Mouse (Mus musculus): ENCODE data around the gene Slc17a7. TPM values are rescaled to one million over a fixed set of nuclear protein-coding genes. Genes with fewer than 3 reads are reported as not detected.

The Slc17a7 gene
- polyA plus RNA-seq, 1 experiment from 2014 or later = 1.3 TPM

GRCm38 (mm10) chr7:45137171-45138006, 26.4 kb upstream of the Slc17a7 start:
- ATAC-seq (ENCODE audit: low read depth) (no peak), DNase-seq (ENCODE audit: low spot score) (no peak)
- no peak overlapping the region for H3K9ac ChIP-seq (ENCODE audit: low read depth, low read length)
- H3K9me3 ChIP-seq (ENCODE audit: control insufficient read depth, low read length) = no peaks in the 10 kb centered on the region
- H3K4me1 ChIP-seq (ENCODE audit: control insufficient read depth, insufficient read depth, low read length) = peaks cover 4% of the 10 kb centered on the region; the same call in 1 of the 2 replicates
- 73% methylated on average over 12 of the region's 12 CpGs for WGBS
- no peaks in the 10 kb centered on the region for H3K27me3 ChIP-seq (replicated peaks; ENCODE audit: control insufficient read depth, insufficient read depth, low read length)
- peaks cover under 1% of the 10 kb centered on the region; the same call in 1 of the 2 replicates for H3K36me3 ChIP-seq (ENCODE audit: control insufficient read depth, insufficient read depth, low read length)
- no peak overlapping the region for H3K4me3 ChIP-seq (ENCODE audit: low read depth, low read length)
- no peak overlapping the region for H3K4me2 ChIP-seq (ENCODE audit: low read depth, low read length)
- no peak overlapping the region for H3K27ac ChIP-seq (replicated peaks; ENCODE audit: low read depth, low read length)

GRCm38 (mm10) chr7:45138403-45138802, 25.3 kb upstream of the Slc17a7 start:
- DNase-seq (ENCODE audit: low spot score) (no peak), ATAC-seq (ENCODE audit: low read depth) (no peak)
- 94% methylated on average over 1 of the region's 1 CpGs for WGBS

GRCm38 (mm10) chr7:45139904-45140723, 23.6 kb upstream of the Slc17a7 start:
- H3K4me1 ChIP-seq (ENCODE audit: control insufficient read depth, insufficient read depth, low read length) = peaks cover 4% of the 10 kb centered on the region; the same call in 1 of the 2 replicates
- peaks cover 26% of the 10 kb centered on the region for H3K36me3 ChIP-seq (ENCODE audit: control insufficient read depth, insufficient read depth, low read length)
- no peaks in the 10 kb centered on the region for H3K9me3 ChIP-seq (ENCODE audit: control insufficient read depth, low read length)
- no peaks in the 10 kb centered on the region for H3K27me3 ChIP-seq (replicated peaks; ENCODE audit: control insufficient read depth, insufficient read depth, low read length)
- no peak overlapping the region for H3K4me2 ChIP-seq (ENCODE audit: low read depth, low read length)
- DNase-seq (ENCODE audit: low spot score) (no peak), ATAC-seq (ENCODE audit: low read depth) (no peak)
- H3K9ac ChIP-seq (ENCODE audit: low read depth, low read length) = no peak overlapping the region
- no peak overlapping the region for H3K4me3 ChIP-seq (ENCODE audit: low read depth, low read length)
- WGBS = 74% methylated on average over 8 of the region's 8 CpGs
- no peak overlapping the region for H3K27ac ChIP-seq (replicated peaks; ENCODE audit: low read depth, low read length)

More at GRCm38 (mm10) chr7:45138403-45138802, 25.3 kb upstream of the Slc17a7 start:
- H3K27ac ChIP-seq (replicated peaks; ENCODE audit: low read depth, low read length) = no peak overlapping the region
- no peaks in the 10 kb centered on the region for H3K9me3 ChIP-seq (ENCODE audit: control insufficient read depth, low read length)
- no peaks in the 10 kb centered on the region for H3K27me3 ChIP-seq (replicated peaks; ENCODE audit: control insufficient read depth, insufficient read depth, low read length)
- H3K4me2 ChIP-seq (ENCODE audit: low read depth, low read length) = no peak overlapping the region
- H3K4me1 ChIP-seq (ENCODE audit: control insufficient read depth, insufficient read depth, low read length) = peaks cover 4% of the 10 kb centered on the region; the same call in 1 of the 2 replicates
- H3K36me3 ChIP-seq (ENCODE audit: control insufficient read depth, insufficient read depth, low read length) = peaks cover 10% of the 10 kb centered on the region; the same call in 1 of the 2 replicates
- no peak overlapping the region for H3K9ac ChIP-seq (ENCODE audit: low read depth, low read length)
- H3K4me3 ChIP-seq (ENCODE audit: low read depth, low read length) = no peak overlapping the region

DNA sequence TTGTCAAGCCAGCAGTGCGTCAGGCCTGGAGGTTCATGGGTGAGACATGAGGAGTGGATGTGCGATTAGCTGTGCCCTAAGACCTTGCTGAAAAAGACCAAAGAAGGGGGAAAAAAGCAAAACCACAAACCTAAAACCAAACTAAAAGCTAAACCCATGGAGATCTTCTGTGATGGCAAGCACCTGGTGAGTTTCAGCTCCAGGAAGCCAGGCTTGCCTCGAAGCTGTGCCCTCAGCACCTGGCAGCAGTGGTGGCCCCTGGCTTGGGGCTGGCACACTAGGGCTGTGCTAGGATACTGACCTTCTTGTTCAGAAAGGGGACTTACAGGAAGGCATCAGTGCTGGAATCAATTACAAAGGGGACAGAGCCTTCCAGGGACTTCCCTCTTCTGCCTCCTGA, 22.4 kb upstream of the Slc17a7 start:
- H3K9me3 ChIP-seq (ENCODE audit: control insufficient read depth, low read length) = no peaks in the 10 kb centered on the region
- no peak overlapping the region for H3K4me2 ChIP-seq (ENCODE audit: low read depth, low read length)
- no peak overlapping the region for H3K4me3 ChIP-seq (ENCODE audit: low read depth, low read length)
- ATAC-seq (ENCODE audit: low read depth) (no peak), DNase-seq (ENCODE audit: low spot score) (no peak)
- WGBS = 88% methylated on average over 3 of the region's 3 CpGs
- H3K9ac ChIP-seq (ENCODE audit: low read depth, low read length) = no peak overlapping the region
- H3K36me3 ChIP-seq (ENCODE audit: control insufficient read depth, insufficient read depth, low read length) = peaks cover 33% of the 10 kb centered on the region
- H3K27me3 ChIP-seq (replicated peaks; ENCODE audit: control insufficient read depth, insufficient read depth, low read length) = no peaks in the 10 kb centered on the region
- no peaks in the 10 kb centered on the region for H3K4me1 ChIP-seq (ENCODE audit: control insufficient read depth, insufficient read depth, low read length)
- no peak overlapping the region for H3K27ac ChIP-seq (replicated peaks; ENCODE audit: low read depth, low read length)

- H3K36me3 ChIP-seq (ENCODE audit: control insufficient read depth, insufficient read depth, low read length) = peaks cover 35% of the 10 kb centered on the region
- WGBS = 87% methylated on average over 5 of the region's 5 CpGs
- no peak for ATAC-seq (ENCODE audit: low read depth)
Observed at GRCm38 (mm10) chr7:45141914-45142313, 21.8 kb upstream of the Slc17a7 start.

GRCm38 (mm10) chr7:45144368-45145174, 19.2 kb upstream of the Slc17a7 start:
- 83% methylated on average over 13 of the region's 13 CpGs for WGBS
- Histone ChIP-seq H3K36me3 (ENCODE audit: control insufficient read depth, insufficient read depth, low read length) (peaks cover 43% of the 10 kb centered on the region), H3K4me1 (ENCODE audit: control insufficient read depth, insufficient read depth, low read length) (no peaks in the 10 kb centered on the region), H3K27me3 (replicated peaks; ENCODE audit: control insufficient read depth, insufficient read depth, low read length) (no peaks in the 10 kb centered on the region), H3K27ac (replicated peaks; ENCODE audit: low read depth, low read length) (no peak overlapping the region), H3K9me3 (ENCODE audit: control insufficient read depth, low read length) (no peaks in the 10 kb centered on the region), H3K4me3 (ENCODE audit: low read depth, low read length) (no peak overlapping the region), H3K4me2 (ENCODE audit: low read depth, low read length) (no peak overlapping the region), H3K9ac (ENCODE audit: low read depth, low read length) (no peak overlapping the region)
- DNase-seq (ENCODE audit: low spot score) (no peak), ATAC-seq (ENCODE audit: low read depth) (no peak)

More at GRCm38 (mm10) chr7:45141914-45142313, 21.8 kb upstream of the Slc17a7 start:
- H3K4me1 ChIP-seq (ENCODE audit: control insufficient read depth, insufficient read depth, low read length) = no peaks in the 10 kb centered on the region
- no peak overlapping the region for H3K27ac ChIP-seq (replicated peaks; ENCODE audit: low read depth, low read length)
- H3K4me2 ChIP-seq (ENCODE audit: low read depth, low read length) = no peak overlapping the region
- DNase-seq (ENCODE audit: low spot score) = no peak
- H3K9me3 ChIP-seq (ENCODE audit: control insufficient read depth, low read length) = no peaks in the 10 kb centered on the region
- H3K27me3 ChIP-seq (replicated peaks; ENCODE audit: control insufficient read depth, insufficient read depth, low read length) = no peaks in the 10 kb centered on the region
- H3K9ac ChIP-seq (ENCODE audit: low read depth, low read length) = no peak overlapping the region
- no peak overlapping the region for H3K4me3 ChIP-seq (ENCODE audit: low read depth, low read length)

DNA sequence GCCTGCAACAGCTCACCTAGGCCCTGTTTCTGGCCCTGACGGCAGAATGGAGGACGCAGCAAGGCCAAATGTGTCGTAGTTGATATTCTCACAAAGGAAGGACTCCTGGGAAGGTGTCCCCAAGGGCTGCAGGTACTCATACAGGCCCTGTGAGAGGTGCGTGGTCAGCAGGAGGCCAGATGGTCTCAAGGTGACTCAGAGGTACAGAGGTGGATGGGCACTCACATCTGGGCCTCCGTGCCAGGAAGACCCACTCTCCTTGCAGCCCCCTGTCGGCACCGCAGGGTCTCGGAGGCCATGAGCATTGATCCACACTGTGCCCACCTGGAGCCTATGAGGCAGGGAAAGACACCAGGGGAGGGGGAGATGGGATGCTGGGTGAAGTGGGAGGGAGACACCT, 18.3 kb upstream of the Slc17a7 start:
- WGBS = 97% methylated on average over 8 of the region's 8 CpGs
- Histone ChIP-seq H3K9me3 (ENCODE audit: control insufficient read depth, low read length) (no peaks in the 10 kb centered on the region), H3K4me1 (ENCODE audit: control insufficient read depth, insufficient read depth, low read length) (no peaks in the 10 kb centered on the region), H3K27me3 (replicated peaks; ENCODE audit: control insufficient read depth, insufficient read depth, low read length) (no peaks in the 10 kb centered on the region), H3K9ac (ENCODE audit: low read depth, low read length) (no peak overlapping the region), H3K36me3 (ENCODE audit: control insufficient read depth, insufficient read depth, low read length) (peaks cover 43% of the 10 kb centered on the region), H3K27ac (replicated peaks; ENCODE audit: low read depth, low read length) (no peak overlapping the region), H3K4me2 (ENCODE audit: low read depth, low read length) (no peak overlapping the region), H3K4me3 (ENCODE audit: low read depth, low read length) (no peak overlapping the region)
- ATAC-seq (ENCODE audit: low read depth) (no peak), DNase-seq (ENCODE audit: low spot score) (no peak)

- Histone ChIP-seq H3K9ac (ENCODE audit: low read depth, low read length) (no peak overlapping the region), H3K27ac (replicated peaks; ENCODE audit: low read depth, low read length) (no peak overlapping the region), H3K4me3 (ENCODE audit: low read depth, low read length) (no peak overlapping the region), H3K4me2 (ENCODE audit: low read depth, low read length) (no peak overlapping the region), H3K27me3 (replicated peaks; ENCODE audit: control insufficient read depth, insufficient read depth, low read length) (no peaks in the 10 kb centered on the region), H3K9me3 (ENCODE audit: control insufficient read depth, low read length) (no peaks in the 10 kb centered on the region), H3K4me1 (ENCODE audit: control insufficient read depth, insufficient read depth, low read length) (no peaks in the 10 kb centered on the region), H3K36me3 (ENCODE audit: control insufficient read depth, insufficient read depth, low read length) (peaks cover 43% of the 10 kb centered on the region)
- WGBS = 88% methylated on average over 11 of the region's 11 CpGs
- ATAC-seq (ENCODE audit: low read depth) = no peak
- DNase-seq (ENCODE audit: low spot score) = no peak
Observed at GRCm38 (mm10) chr7:45147267-45147666, 16.5 kb upstream of the Slc17a7 start.

All from embryonic facial prominence, embryonic 14.5 days (tissue).